ENCODE assay signal across 1 mouse cellular context in the genomic region with DNA sequence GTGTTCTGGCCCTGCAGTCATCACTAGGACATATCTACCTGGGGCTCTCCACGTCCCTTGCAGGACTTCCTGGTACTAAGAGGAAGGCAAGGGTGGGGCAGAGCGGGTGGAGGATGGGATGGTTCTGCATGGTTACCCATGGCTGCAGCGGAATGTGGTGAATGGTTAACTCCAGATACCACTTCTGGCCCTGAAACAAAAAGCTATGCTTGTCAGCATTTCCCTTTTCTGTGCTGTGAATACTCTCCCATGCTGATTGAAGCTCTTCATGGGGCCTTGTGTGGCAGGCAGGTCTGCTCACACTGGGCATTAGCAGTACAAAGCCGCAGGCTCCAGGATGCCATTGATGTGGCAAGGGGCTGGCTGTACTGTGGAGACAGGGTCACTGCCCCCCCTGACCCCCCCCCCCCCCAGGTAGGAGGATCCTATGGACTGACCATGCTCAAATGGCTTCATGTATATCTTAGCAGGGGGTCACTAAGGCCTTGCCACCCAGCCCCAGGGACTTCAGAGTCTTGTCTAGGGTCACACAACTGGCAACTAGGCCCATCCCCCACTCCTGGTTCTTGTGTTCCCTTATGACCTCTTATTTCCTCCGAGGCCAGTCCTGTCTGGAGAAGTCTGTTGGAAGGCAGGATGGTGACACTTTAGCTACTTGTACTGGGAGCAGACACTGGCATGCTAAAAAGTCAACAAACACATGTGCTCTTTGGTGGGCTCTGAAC.
A peak's percentile ranks its signal among the peaks of the same experiment; 100 is the strongest.
TF ChIP-seq lines count a peak whose summit lies in the region.

No protein-coding gene starts in this region.

TF ChIP-seq in CH12.LX, 34 proteins besides CTCF, POLR2A, EP300 and RAD21 (continued from another document):
- TF ChIP-seq JUN (IDR thresholded peaks at IDR 0.05; ENCODE audit: insufficient read depth, low read depth, low read length) (no peak), CHD2 (IDR thresholded peaks at IDR 0.05; ENCODE audit: low read length) (peak; percentile 87), KAT2A (IDR thresholded peaks at IDR 0.05; ENCODE audit: insufficient replicate concordance, low read length) (no peak), RCOR1 (conservative IDR thresholded peaks at IDR 0.05; ENCODE audit: low read depth, low read length) (no peak), ZC3H11A (IDR thresholded peaks at IDR 0.05; ENCODE audit: low read depth, low read length) (no peak), MAZ (IDR thresholded peaks at IDR 0.05; ENCODE audit: low read depth, low read length) (peak; percentile 85), POLR2AphosphoS2 (IDR thresholded peaks at IDR 0.05; ENCODE audit: low read depth, low read length) (no peak), ZNF384 (IDR thresholded peaks at IDR 0.05; ENCODE audit: low read depth, low read length) (no peak), MAFK (IDR thresholded peaks at IDR 0.05; ENCODE audit: insufficient replicate concordance, low read length) (peak; percentile 87)
